Mouse (Mus musculus) cerebral cortex, adult 2 months (tissue): ENCODE data around the gene Alg14.

ENCODE experiments used
- WGBS: fragments of 180-500 bp; shearing (Covaris S2); methylation state at CpG from one replicate; pipeline ENCODE4 v1.1.7; 2018; 5-methylcytosine and 5-hydroxymethylcytosine counted together

Alg14 gene

GRCm38 (mm10) chr3:121336234-121336890 lies 44.8 kb downstream of the Alg14 start:
- WGBS = 78% methylated on average over 6 of the region's 6 CpGs

GRCm38 (mm10) chr3:121338687-121339086 lies 47.1 kb downstream of the Alg14 start:
- WGBS = 41% methylated on average over 2 of the region's 2 CpGs

GRCm38 (mm10) chr3:121340321-121340761 lies 48.8 kb downstream of the Alg14 start:
- WGBS = 65% methylated on average over 7 of the region's 7 CpGs

- 92% methylated on average over 7 of the region's 7 CpGs for whole genome bisulfite sequencing
Measured at GRCm38 (mm10) chr3:121343224-121343623, 51.7 kb downstream of the Alg14 start.

- 42% methylated on average over 8 of the region's 8 CpGs for WGBS
Measured at GRCm38 (mm10) chr3:121344056-121344945, 52.7 kb downstream of the Alg14 start.

GRCm38 (mm10) chr3:121344951-121345642 lies 53.5 kb downstream of the Alg14 start:
- WGBS = 74% methylated on average over 11 of the region's 11 CpGs

- WGBS = 91% methylated on average over 6 of the region's 6 CpGs
Measured at GRCm38 (mm10) chr3:121345643-121346000, 54.0 kb downstream of the Alg14 start.

GRCm38 (mm10) chr3:121346507-121347267 lies 55.1 kb downstream of the Alg14 start:
- WGBS = 94% methylated on average over 12 of the region's 12 CpGs

GRCm38 (mm10) chr3:121348792-121349191 lies 57.2 kb downstream of the Alg14 start:
- WGBS = 71% methylated on average over 6 of the region's 6 CpGs

- 61% methylated on average over 33 of the region's 33 CpGs for WGBS
Measured at GRCm38 (mm10) chr3:121349334-121350169, 58.0 kb downstream of the Alg14 start.

GRCm38 (mm10) chr3:121351257-121351656 lies 59.7 kb downstream of the Alg14 start:
- 88% methylated on average over 6 of the region's 6 CpGs for WGBS

- WGBS = 91% methylated on average over 9 of the region's 9 CpGs
Measured at GRCm38 (mm10) chr3:121354281-121354680, 62.7 kb downstream of the Alg14 start.

- 87% methylated on average over 18 of the region's 18 CpGs for WGBS
Measured at GRCm38 (mm10) chr3:121354861-121355470, 63.4 kb downstream of the Alg14 start.

GRCm38 (mm10) chr3:121355569-121355968 lies 64.0 kb downstream of the Alg14 start:
- 91% methylated on average over 9 of the region's 9 CpGs for WGBS

- WGBS = 95% methylated on average over 6 of the region's 6 CpGs
Measured at GRCm38 (mm10) chr3:121356111-121356510, 64.5 kb downstream of the Alg14 start.

GRCm38 (mm10) chr3:121357030-121357429 lies 65.5 kb downstream of the Alg14 start:
- 73% methylated on average over 3 of the region's 3 CpGs for WGBS

- WGBS = 74% methylated on average over 2 of the region's 2 CpGs
Measured at GRCm38 (mm10) chr3:121358285-121358684, 66.7 kb downstream of the Alg14 start.

- 88% methylated on average over 6 of the region's 6 CpGs for WGBS
Measured at GRCm38 (mm10) chr3:121358850-121359249, 67.3 kb downstream of the Alg14 start.

- WGBS = 84% methylated on average over 7 of the region's 7 CpGs
Measured at GRCm38 (mm10) chr3:121359272-121359671, 67.7 kb downstream of the Alg14 start.

- WGBS = 50% methylated on average over 1 of the region's 1 CpGs
Measured at GRCm38 (mm10) chr3:121362002-121362401, 70.4 kb downstream of the Alg14 start.
